Mouse (Mus musculus) erythroblast, embryonic 14.5 days (primary cell): ENCODE data around the gene Gm9767. TPM values are rescaled to one million over a fixed set of nuclear protein-coding genes. Genes with fewer than 3 reads are reported as not detected.

Source experiments
- H3K27me3 ChIP-seq: 2 replicates; pipeline ENCODE4 v1.6.1; 2012; ENCODE audit warnings: inconsistent platforms; ENCODE audit not compliant: control insufficient read depth
- H3K36me3 ChIP-seq: 2 replicates; pipeline ENCODE4 v1.6.1; 2012; ENCODE audit warnings: mild to moderate bottlenecking, inconsistent platforms; ENCODE audit not compliant: control insufficient read depth
- H3K4me1 ChIP-seq: 2 replicates; pipeline ENCODE4 v1.6.1; 2012; ENCODE audit warnings: inconsistent platforms; ENCODE audit not compliant: control insufficient read depth
- H3K4me3 ChIP-seq: replicated peaks from 2 replicates; pipeline ENCODE3; 2012; ENCODE audit warnings: moderate library complexity, mild to moderate bottlenecking, inconsistent platforms
- H3K9me3 ChIP-seq: 2 replicates; pipeline ENCODE4 v1.6.1; 2012; ENCODE audit warnings: low read length, inconsistent platforms, mixed read lengths; ENCODE audit not compliant: control insufficient read depth
- GATA1 ChIP-seq: IDR thresholded peaks from 2 replicates; pipeline ENCODE4 v1.6.1; 2012; ENCODE audit warnings: low read length, inconsistent platforms, mixed read lengths
- TAL1 ChIP-seq: IDR thresholded peaks from 3 replicates; pipeline ENCODE4 v1.6.1; 2012; ENCODE audit warnings: low read length, inconsistent platforms, mixed read lengths
- polyA plus RNA-seq: library from polyadenylated mRNA; stranded (reverse); fragments of >175 nt; gene quantifications from 2 replicates; pipeline ENCODE4 v1.2.3, GENCODE M21; 2012

The Gm9767 gene
- not detected in 2 replicates for polyA plus RNA-seq

DNA sequence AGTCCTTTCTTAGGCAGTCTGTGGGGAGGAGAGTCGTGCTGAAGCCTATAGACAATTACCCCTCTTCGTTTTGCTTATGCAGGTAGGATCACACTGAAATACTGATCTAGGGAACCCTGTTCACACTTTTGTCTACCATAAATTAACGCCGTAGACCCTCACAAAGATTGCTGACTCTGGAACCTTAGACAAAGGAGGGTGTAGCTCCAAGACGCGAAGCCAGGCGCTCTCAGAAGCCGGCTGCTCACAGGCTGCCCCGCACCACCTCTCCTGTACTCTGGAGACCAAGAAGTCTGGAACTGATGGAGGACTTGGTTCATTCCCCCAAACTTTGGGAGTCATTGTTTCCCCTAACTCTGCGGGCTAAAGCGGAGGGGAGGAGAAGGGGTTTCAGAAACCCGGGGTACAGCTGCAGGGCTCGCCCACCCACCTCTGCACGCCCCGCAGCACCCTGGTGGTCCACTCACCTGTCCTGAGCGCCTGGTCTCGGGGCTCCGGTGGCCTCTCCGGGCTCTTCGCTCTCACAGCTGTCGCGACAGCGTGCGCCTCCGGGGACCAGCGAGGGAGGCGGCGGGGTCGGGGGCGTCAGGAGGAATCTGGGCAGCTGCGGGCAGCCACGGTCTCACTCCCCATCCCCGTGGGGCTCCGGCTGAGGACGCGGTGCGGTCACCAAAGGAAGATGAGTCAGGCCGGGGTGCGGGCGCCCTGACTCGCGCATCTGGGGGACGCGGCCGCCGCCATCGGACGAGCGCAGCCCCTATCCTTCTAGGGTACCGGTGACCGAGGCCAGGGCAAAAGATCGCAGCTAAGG lies at the start of gene Gm9767:
Gm9767 (plus strand) TSS at position 585 of the 811 bp plus-strand sequence.
- Histone ChIP-seq H3K27me3 (peaks cover 29% of the 10 kb centered on the region), H3K4me1 (no peaks in the 10 kb centered on the region), H3K36me3 (no peaks in the 10 kb centered on the region), H3K4me3 (no peak within 1 kb of the TSS), H3K9me3 (no peaks in the 10 kb centered on the region)
- TF ChIP-seq TAL1, result no peak
- no peak for TF ChIP-seq GATA1

DNA sequence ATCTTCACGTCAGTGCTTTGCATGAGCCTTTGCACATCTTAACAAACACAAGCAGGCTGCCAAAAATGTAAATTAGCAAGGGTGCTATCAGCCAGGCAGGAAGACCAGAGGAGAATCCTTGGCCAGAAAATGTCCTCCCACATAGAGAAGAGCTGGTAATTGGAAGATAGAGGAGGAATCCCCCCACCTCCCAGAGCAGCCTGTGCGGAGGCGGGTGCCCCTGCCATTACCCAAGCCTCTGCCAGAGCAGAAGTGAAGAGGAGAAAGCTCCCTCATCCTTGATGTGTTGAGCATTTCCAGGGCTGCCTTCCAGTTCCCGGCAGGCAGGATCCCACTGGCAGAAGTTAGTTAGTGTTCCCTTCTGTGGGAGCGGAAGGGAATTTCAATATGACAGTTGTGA lies 43.1 kb upstream of the Gm9767 start:
- no peak for TF ChIP-seq TAL1
- no peak for TF ChIP-seq GATA1
- Histone ChIP-seq H3K27me3 (no peaks in the 10 kb centered on the region), H3K36me3 (no peaks in the 10 kb centered on the region), H3K4me3 (no peak overlapping the region), H3K4me1 (no peaks in the 10 kb centered on the region), H3K9me3 (no peaks in the 10 kb centered on the region)

DNA sequence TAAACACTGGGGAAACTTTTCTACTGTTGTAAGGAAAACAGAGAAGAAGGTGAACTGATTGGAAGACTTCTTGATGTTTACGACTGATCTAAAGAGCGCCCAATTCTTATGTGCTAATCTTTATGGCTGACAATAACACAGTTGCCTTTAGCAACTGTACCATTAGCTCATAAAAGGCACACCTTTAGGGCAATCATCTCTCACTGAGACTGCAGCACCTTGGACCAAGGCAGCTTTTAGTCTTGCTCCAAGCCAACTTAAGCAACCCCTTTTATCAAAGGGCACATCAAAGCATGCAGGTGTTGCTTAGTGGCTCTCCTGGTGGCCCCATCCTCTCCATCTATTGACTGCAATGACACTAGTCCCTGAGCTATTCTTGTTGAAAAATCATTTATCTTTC lies 26.9 kb upstream of the Gm9767 start:
- no peaks in the 10 kb centered on the region for H3K27me3 ChIP-seq

DNA sequence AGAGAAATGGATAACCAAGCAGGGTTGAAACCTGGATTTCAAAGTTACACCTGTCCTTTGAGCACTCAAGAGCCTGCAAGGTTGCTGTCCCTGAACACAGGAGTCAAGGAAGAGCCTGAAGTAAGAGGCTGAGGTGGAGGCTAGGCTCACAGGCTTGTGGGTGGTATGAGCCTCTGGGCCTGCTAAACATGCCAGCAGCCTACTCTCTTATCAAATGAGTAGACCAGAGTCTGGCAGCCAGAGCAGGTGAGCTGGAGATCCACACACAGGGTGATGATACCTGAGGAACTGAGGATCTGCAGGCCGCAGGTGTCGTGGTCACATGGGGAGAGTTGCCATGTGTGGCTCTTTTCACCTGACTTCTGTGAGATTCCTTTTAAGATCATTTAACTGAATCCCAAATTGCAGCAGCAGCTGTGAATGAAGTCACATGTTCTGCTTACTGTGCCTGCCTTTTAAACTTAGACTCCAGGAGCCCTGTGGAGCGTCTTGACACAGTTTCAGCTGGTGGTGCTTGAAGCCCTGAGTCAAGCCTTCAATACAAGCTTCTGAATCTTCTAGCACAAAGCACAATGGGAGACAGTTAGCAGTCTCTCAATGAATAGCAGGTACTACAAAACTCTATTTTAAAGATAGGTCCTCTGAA lies 18.3 kb upstream of the Gm9767 start:
- no peaks in the 10 kb centered on the region for H3K27me3 ChIP-seq
- no peak for TF ChIP-seq TAL1
- H3K4me1 ChIP-seq, result no peaks in the 10 kb centered on the region
- H3K36me3 ChIP-seq, result no peaks in the 10 kb centered on the region
- no peak overlapping the region for H3K4me3 ChIP-seq
- peaks cover 8% of the 10 kb centered on the region for H3K9me3 ChIP-seq

More for the DNA sequence above, 26.9 kb upstream of the Gm9767 start:
- no peaks in the 10 kb centered on the region; the same call in 1 of the 2 replicates for H3K9me3 ChIP-seq
- no peaks in the 10 kb centered on the region for H3K36me3 ChIP-seq
- H3K4me1 ChIP-seq, result no peaks in the 10 kb centered on the region
- TF ChIP-seq TAL1, result no peak
- no peak for TF ChIP-seq GATA1
- H3K4me3 ChIP-seq, result no peak overlapping the region

DNA sequence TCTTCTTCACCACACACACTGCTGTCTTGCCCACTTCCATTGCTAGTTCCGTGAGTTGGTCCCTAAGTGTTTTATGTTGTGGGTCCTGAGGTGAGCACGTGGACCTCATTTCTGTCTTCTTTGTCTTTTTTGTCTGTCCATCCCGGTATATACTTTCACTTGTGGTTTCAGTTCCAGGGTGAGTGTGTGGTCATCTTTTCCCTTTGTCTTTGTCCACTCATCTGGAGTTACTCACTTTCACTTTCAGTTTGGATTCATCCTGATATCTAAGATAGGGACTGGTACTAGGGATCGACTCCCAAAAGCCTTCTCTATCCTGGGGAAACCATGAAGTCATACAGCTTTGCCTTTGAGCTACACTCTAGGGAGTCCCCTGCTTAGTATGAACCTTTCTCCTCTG lies 15.0 kb upstream of the Gm9767 start:
- H3K36me3 ChIP-seq, result no peaks in the 10 kb centered on the region
- no peak overlapping the region for H3K4me3 ChIP-seq
- TF ChIP-seq TAL1, result no peak
- TF ChIP-seq GATA1, result no peak
- no peaks in the 10 kb centered on the region for H3K27me3 ChIP-seq
- H3K4me1 ChIP-seq, result no peaks in the 10 kb centered on the region
- peaks cover 3% of the 10 kb centered on the region for H3K9me3 ChIP-seq

DNA sequence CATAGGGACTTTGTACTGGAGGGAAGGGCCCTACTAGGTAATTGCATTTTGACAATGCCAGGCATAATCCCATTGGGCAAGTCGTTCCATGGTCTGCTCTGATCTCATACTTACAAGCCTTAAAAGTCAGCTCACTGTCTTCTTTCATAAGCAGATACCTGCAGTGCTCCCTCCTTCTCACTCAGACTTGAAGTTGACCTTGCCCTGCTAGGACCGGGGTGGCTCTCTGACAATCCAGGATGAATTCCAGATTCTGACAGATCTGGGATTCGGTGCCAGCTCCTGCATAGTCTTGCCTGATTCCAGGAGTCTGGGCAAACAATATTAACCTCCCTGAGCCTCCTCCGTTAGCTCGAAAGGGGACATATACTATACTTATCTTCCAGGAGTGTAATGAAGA lies 6.1 kb upstream of the Gm9767 start:
- Histone ChIP-seq H3K27me3 (peaks cover 2% of the 10 kb centered on the region), H3K9me3 (peaks cover 2% of the 10 kb centered on the region; the same call in 1 of the 2 replicates)
- TF ChIP-seq TAL1, result no peak
- no peak for TF ChIP-seq GATA1

DNA sequence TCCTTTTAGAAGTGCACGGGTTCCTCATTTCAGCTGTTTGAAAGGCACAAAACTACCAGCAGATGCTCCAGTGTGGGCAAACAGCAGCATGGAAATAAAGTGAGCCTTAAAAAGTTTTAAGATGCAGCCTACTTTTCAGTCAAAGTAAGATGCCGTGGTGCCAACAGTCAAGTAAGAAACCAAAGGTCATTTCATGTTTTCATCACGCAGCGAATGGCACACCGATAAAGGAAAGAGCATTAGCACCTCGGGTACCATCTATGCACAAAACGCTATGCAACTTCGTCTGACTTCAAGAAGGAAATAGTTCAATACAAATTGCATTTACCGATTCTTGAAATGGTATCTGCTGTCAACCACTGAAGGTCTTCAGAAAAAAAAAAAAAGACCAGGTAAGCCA lies 1.1 kb upstream of the Gm9767 start:
- Histone ChIP-seq H3K27me3 (peaks cover 29% of the 10 kb centered on the region), H3K4me3 (no peak overlapping the region), H3K9me3 (no peaks in the 10 kb centered on the region), H3K36me3 (no peaks in the 10 kb centered on the region), H3K4me1 (no peaks in the 10 kb centered on the region)
- TF ChIP-seq TAL1, result no peak
- no peak for TF ChIP-seq GATA1

More for the DNA sequence above, 6.1 kb upstream of the Gm9767 start:
- Histone ChIP-seq H3K4me1 (no peaks in the 10 kb centered on the region), H3K4me3 (no peak overlapping the region), H3K36me3 (no peaks in the 10 kb centered on the region)

DNA sequence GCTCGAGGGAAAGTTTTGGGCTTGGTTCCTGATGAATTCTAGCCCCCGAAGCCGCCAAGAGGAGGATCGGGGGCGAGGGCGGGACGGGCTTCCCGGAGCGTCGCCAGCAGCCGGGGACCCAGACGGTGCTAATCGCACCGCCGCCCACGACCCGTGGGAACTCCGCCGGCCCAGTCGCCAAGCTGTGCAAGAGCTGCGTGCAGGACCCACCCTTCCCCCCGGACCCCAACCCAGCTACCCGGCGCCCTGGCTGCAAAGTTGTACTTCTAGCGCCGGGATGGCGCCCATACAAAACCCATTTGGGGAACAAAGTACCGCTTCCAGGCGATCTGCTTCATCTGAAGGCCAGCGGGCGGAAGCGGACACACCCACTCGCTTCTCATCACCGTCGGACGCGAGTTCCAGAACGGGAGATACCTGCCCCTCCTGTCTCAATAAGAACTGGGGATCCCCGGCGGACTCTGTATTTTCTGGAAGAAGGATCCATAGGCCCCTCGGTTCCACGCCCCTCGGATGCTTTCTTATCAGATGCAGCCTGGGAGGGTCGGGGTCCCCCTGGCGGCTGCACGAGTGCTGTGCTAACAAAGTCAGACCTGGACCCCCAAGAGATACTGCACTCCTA lies 577 bp downstream of the Gm9767 start, which contains the start of gene Tmem200a:
Tmem200a (minus strand) TSS at position 532 of the 622 bp plus-strand sequence.
- no peaks in the 10 kb centered on the region for H3K9me3 ChIP-seq
- H3K4me1 ChIP-seq, result no peaks in the 10 kb centered on the region
- peaks cover 29% of the 10 kb centered on the region for H3K27me3 ChIP-seq
- no peak for TF ChIP-seq GATA1
- TF ChIP-seq TAL1, result no peak
- no peak within 1 kb of the TSS for H3K4me3 ChIP-seq
- H3K36me3 ChIP-seq, result no peaks in the 10 kb centered on the region

DNA sequence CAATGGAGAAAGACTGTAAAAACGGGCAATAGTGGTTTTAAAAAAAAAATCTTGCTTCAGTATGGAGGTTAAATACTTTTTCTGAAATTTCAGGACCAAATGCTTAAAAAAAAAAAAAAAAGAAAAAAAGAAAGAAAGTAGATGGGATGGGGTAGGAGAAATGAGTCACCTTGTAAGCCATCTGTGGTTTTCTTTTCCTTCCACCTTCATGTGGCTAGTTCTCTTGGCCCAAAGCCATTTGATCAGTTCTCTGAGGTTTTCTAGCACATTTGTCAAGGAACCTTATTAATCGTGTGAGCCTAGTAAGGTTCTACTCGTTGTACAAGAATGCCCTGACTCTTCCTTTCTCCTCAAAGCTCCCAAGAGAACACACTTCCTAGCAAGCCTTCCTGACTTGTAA lies 1.6 kb downstream of the Gm9767 start:
- H3K4me1 ChIP-seq, result no peaks in the 10 kb centered on the region
- no peaks in the 10 kb centered on the region for H3K36me3 ChIP-seq
- no peak for TF ChIP-seq GATA1
- H3K27me3 ChIP-seq, result peaks cover 29% of the 10 kb centered on the region
- H3K9me3 ChIP-seq, result no peaks in the 10 kb centered on the region
- no peak overlapping the region for H3K4me3 ChIP-seq
